Mouse (Mus musculus) 416B (cell line): ENCODE measurements around the gene Spata19.
A peak's percentile ranks its signal among the peaks of the same experiment; 100 is the strongest.

ENCODE experiments used
- DNase-seq: peaks from one replicate; pipeline ENCODE4 v3.0.0; 2011; ENCODE audit warnings: low read depth

Gene Spata19

DNA sequence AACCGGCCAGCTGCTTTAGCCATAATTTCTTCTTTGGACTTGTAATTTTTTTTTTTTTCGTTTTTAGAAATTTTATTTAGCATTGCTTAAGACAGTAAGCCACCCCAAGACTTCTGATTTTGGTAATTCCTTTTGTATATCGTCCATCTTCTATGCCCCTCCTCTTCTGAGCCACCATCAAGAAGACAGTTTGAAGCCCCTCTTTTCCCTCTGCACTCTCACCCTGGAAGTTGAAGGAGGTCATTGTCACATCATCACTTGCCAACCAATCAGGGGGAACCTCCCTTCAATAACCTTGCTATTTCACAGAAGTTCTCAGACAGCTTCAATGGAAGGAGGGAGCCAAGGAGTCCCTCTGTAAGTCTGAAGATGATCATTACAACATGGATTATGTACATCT is at the start of gene Spata19:
TSS of gene Spata19 (plus strand) at position 301 of the 400 bp plus-strand sequence.
- no peak for DNase-seq

DNA sequence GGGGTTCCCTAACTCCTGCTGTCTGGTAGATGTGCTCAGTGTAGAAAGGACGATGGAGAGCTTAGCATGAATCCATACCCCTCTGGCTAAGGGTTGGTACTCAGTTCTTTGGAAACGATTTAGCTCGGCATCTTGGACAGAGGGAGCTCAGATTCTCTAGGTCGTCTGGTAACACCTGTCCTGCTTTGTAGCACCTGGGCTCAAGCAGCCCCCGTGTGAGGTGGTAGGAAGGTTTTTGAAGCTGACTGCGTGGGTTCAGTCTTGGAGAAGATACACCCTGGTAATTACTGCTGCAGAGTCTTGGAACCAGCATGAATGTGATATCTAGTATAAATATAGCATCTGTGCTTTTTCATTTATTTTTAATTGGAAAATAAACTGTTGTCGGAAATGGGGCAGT is 43.5 kb upstream of the Spata19 start:
- DNase-seq = no peak

DNA sequence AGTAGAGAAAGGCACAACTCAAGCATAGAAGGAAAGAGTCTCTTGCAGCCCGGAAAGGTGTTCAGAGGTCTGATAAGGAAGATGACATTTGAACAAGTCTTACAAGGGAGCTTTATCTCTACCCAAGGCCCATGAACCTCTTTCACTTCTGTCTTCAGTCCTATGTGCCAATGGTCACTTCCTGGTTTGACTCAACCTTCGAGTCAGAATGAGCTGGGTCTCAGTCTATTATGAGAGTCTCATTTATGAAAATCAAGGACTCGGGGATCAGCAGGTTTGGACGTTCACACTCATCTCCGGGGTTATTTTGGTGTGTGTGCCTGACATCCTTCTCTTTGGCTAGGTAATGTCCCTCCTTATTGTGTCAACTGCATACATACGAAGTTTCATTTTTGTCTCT is 38.7 kb upstream of the Spata19 start:
- no peak for DNase-seq

DNA sequence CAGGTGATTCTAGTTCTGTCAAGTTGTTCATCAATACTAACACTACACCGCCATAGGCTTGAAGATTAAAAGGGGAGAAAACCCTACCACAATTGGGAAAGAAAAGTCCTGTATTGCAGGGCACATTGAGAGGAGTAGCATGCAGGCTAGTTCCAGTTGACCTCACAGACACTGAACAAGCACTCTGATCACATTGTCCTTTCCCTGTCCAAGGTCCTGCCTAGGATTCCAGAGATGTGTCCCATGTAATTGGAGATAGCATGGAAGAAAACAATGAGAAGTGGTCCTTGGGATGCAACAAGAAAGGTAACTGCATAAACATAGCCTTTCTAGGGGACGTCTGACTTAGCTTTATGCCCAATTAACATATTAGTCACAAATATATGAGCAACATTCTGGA is 29.4 kb upstream of the Spata19 start:
- DNase-seq = no peak

DNA sequence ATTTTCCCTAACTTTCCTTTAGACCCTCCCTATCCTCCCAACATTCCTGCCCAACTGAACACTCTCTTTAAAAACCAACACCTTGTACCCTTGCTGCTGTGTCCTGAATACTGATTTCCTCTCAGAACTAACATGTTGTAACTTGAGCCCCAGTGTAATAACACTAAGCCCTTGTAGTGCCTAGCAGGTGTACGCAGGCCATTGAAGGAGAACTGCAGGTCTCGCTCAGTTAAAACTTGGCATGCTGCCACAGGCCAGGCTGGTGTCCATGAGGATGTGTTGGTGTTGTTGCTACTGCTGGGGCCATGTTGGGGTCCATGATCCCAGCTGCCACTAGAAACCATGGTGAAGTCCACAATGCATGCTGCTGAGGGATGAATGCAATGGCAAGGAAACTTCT is 27.5 kb upstream of the Spata19 start:
- no peak for DNase-seq

DNA sequence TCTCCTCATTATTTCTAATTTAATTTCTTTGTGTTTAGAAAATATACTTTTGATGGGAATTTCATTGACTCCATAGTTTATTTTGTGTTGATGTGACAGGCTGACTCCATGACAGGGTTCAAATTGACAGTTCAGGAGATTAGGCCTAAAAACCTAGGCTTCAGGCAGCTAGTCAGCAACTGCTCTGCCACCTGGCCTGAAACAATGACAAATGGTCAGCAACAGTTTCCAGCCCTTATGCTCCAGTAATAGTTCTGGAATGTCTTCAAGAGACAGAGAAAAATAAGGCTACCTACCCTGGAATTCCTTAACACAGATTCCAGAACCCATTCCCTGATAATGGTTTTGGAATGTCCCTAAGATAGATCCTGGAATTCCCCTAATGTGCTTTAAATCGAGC is 20.9 kb upstream of the Spata19 start:
- DNase-seq = no peak

DNA sequence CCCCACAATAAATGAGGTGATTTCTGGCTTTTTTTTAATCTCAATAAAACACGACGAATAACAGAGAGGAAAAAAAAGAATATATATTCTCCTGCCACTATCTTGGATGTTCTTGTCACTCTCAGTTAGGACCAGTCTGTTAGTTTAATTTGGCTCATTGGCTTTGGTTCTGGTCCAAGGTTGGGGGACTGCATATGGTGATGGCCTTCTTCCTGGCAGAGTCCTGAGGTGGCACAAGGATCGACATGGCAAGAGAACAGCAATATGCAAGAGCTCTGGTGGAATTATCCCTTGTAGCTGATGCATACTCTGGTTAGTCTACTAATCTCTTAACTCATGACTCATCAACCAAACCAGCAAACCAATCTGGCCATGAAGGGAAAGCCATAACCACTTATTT is 9.6 kb upstream of the Spata19 start:
- no peak for DNase-seq

DNA sequence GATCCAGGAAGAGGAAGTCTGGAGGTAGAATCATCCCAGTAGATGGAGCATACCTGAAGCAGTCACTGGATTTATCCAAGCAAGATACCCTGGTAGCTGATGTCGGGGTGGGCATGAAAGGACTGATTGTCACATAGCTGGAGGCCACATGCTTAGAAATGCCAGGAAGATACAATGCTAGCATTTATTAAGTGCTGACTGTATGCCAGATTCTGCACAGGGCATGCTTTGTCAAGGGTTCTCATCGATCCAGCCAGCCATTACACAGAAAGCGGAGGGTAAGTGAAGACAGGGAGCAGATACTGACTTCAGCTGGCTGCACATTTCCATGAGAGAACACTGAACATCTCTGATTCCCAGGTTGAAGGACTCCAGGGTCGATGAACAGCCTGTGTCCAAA is 4.6 kb downstream of the Spata19 start:
- no peak for DNase-seq

DNA sequence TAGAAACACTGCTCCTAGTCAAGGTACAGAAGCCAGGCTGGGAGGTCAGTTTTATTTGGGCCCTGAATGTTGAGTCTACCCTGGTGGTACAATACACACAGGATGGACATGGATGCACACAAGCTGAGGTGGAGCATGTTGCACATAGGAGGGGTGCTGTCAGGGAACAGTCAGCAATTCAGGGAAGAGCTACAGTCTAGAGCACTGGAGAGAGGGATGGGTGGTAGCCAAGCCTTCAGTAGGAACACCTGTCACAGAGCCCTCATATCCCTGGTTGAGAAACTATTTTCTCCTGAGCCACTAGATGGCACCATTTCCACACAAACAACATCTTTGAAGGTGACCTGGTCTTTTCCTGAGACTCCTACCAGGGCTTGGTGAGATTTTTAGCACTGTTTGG is 13.1 kb downstream of the Spata19 start:
- peak; percentile 43 for DNase-seq

DNA sequence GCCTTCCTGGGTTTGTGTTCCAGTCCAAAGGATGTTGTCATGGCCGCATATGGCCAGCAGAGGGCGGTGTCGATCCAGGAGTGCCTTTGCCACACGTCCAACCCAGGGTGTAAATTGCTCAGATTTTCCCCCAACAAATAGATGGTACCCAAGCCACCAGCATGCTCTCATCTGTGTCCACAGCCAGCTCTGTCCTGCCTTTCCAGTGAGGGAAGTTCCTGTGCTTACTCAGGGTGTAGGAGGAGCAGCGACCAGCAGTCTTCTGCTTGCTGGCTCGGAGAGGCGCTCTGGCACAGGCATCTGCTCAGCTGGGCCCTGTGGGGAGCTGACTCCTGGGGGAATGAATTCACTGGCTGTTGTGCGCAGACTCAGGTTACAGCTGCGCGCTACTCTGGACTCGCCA is 17.5 kb downstream of the Spata19 start:
- peak; percentile 27 for DNase-seq

DNA sequence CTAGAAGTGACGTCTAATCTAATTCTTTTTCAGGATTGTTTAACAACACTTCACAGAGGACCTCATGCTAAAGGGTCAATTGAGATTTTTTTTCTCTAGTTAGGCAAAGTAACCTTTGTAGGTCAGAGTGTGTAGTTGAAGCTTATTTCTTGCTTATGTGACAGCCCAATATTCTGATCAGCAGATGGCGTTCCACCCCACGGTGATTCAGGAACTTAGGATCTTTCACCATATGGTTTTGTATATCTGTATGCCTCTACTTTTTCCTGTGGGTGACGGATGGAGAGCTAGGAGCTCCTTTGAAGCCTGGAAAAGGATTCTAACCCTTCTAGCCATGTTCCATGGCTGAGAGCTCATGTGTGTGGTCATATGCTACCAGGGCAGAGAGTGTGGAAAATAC is 27.9 kb downstream of the Spata19 start:
- DNase-seq = no peak

DNA sequence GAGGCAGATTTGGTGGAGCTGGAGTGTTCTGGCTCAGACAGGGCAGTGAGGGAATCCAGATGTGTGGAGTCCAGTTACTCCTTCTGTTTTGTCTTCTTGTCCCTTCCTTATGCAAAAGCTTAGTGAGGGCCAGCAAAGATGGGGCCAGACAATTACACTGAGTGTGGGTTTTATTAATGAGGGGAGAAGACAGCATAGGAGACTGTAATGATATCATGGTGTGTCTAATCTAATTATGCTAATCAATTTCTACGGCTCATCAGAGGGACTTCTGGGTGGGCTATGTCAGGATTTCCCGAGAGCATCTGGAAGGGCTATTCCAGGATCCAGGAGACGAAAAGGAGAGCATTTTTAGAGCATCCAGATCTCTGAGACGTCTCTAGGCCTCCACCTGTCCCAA is 32.0 kb downstream of the Spata19 start:
- no peak for DNase-seq

DNA sequence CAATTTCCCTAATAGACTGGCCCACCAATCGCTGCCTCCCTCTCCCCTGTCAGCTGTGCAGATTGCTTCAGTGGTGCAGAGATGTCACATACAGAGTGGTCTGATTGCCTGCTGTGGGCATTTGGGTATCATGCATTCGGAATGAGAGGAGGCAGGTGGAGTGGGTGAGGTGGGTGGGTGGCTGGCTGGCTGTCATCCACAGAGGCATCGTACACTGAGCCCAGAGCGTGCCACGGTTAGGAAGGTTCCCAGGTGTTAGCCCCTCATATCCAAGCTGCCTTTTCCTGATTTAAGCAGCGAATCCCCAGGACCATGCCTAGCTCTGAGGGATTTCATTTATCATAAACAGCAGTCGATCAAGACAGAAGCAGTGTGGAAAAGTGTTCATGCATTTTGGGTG is 36.7 kb downstream of the Spata19 start:
- DNase-seq = no peak

DNA sequence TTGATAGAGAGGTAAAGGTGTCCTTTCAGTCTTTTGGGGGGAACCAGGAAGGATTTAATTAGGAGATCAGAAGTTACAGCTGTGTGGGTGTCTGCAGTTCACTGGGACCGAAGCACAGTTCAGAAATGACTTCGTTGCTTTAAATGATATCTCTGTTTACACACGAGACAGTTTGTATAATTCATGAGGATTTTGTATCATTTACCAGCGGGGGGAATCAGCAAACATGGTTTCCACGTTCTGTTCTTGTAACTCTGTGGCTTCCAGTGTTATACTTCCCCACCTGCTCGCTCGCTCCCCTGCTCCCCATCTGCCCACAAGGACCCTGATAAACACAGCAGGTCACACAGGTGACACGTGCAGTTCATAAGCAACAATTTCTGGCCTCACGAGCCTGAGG is 39.3 kb downstream of the Spata19 start:
- no peak for DNase-seq

DNA sequence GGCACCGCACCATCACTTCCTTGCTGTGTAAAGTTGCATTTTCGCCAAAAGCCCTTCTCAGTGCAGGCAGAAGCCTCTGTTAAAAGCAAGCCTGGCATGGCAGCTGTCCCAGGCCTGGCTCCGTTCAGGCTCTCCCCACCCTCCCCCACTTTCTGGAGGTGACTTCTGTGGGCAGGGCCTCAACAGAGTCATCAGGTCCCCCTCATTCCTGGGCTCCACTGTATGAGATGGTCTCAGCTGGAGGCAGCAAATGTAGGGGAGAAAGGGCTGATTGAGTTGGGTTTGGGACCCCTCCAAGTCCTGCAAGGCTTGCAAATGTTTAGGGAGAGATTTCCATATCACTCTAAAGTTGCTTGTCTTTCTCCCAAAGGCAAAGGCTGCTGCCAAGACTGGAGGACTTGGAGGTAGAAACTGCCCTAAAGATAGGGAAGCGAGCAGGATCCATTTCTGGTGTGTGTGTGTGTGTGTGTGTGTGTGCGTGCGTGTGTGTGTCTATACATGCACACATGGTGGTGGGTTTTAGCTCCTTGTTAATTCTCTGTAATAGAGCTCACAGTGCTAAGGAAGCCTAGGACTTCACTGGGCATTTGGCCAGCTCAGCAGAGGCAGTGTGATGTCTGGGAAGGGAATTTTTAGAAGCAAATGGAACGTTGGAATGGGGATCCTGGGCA is 40.9 kb downstream of the Spata19 start:
- DNase-seq = no peak

DNA sequence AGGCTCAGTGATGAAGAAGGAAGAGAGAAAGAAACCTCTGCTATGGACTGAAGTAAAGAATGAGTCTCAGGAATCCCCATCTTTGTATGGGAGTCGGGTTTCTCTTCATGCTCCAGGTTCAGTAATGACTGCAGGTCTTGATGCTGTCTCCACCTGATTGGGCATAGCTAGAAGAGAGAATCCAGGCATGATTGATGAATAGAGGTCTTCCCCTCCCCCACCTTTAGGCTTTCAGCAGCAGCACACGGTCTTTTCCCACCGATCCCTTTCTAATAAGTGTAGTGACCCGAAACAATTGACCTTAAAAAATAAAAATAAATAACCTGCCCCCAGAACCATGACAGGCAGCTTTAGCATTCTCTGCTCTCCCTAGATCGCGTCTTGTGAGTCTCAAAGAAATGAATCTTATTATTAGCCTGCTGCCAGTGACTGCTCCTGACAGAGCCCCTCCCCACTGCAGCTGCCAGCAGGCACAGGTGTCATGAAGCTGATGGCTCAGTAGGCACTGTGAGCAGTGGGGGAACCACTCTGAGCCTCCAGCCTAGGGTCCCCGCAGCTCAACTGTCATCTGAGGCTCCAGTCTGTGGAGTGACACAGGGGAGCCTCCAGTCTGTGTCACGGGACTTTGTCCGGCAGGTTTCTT is 53.3 kb downstream of the Spata19 start:
- DNase-seq = no peak
